Mouse (Mus musculus) G1E (cell line): ENCODE data around the gene Apoh.

ENCODE experiments used
- CTCF ChIP-seq: IDR thresholded peaks from 2 replicates; pipeline ENCODE4 v1.5.1; 2012; ENCODE audit warnings: low read depth, low read length, inconsistent platforms, mixed read lengths
- GATA1 ChIP-seq: IDR thresholded peaks from 2 replicates; pipeline ENCODE4 v1.6.1; 2012; ENCODE audit warnings: borderline replicate concordance, low read length, inconsistent platforms, mixed read lengths
- POLR2AphosphoS5 ChIP-seq: IDR thresholded peaks from 2 replicates; pipeline ENCODE4 v1.6.1; 2012; ENCODE audit warnings: low read depth, low read length, inconsistent platforms; ENCODE audit not compliant: insufficient replicate concordance
- TAL1 ChIP-seq: conservative IDR thresholded peaks from 2 replicates; pipeline ENCODE4 v1.6.1; 2012; ENCODE audit warnings: low read depth, low read length, inconsistent platforms, mixed read lengths

DNA sequence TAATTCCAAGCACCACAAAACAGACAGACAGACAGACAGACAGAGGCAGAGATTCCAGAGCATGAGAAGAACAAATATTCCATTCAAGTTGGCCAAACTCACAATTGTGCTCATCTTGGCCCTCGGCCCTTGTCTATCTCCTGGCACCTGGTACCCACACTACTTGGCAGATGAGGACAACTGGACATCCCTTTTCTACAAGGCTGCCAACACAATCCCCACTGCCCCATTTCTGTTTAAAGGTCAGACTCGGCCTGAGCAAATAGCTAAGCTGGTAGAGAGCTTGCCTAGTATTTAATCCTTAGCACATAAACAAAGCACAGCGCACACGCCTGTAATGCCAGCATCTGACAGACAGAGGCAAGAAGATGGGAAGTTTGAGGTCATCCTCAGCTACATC, 7.6 kb upstream of the Apoh start:
- TF ChIP-seq CTCF (no peak), GATA1 (no peak), TAL1 (no peak), POLR2AphosphoS5 (no peak)
